Mouse (Mus musculus) lung, embryonic 16.5 days (tissue): ENCODE results near the gene Gm7173. TPM values are rescaled to one million over a fixed set of nuclear protein-coding genes. Genes with fewer than 3 reads are reported as not detected.

Experiments
- ATAC-seq: fragments of 200-750 bp; cut with Nextera tagmentation; 2 replicates; pipeline ENCODE4 v1.8.0; 2017; ENCODE audit warnings: low read depth, mild to moderate bottlenecking, moderate library complexity
- H3K27ac ChIP-seq: fragments of 300-500 bp; sonication (generic); 2 replicates; pipeline ENCODE4 v1.5.1; 2014; ENCODE audit warnings: mild to moderate bottlenecking, control low read depth, low read length
- H3K27me3 ChIP-seq: fragments of 300-500 bp; sonication (generic); 2 replicates; pipeline ENCODE4 v1.6.1; 2014; ENCODE audit warnings: low read depth, low read length, mixed read lengths; ENCODE audit not compliant: control insufficient read depth, insufficient read depth
- H3K36me3 ChIP-seq: fragments of 300-500 bp; sonication (generic); 2 replicates; pipeline ENCODE4 v1.6.1; 2014; ENCODE audit warnings: low read length; ENCODE audit not compliant: control insufficient read depth, insufficient read depth
- H3K4me1 ChIP-seq: fragments of 300-500 bp; sonication (generic); replicated peaks from 2 replicates; pipeline ENCODE4 v1.6.1; 2014; ENCODE audit warnings: low read length, mixed read lengths; ENCODE audit not compliant: control insufficient read depth, insufficient read depth
- H3K4me2 ChIP-seq: fragments of 300-500 bp; sonication (generic); 2 replicates; pipeline ENCODE4 v1.6.1; 2014; ENCODE audit warnings: low read depth, low read length, control low read depth
- H3K4me3 ChIP-seq: fragments of 300-500 bp; sonication (generic); 2 replicates; pipeline ENCODE4 v1.5.1; 2014; ENCODE audit warnings: mild to moderate bottlenecking, low read length, control low read depth
- H3K9ac ChIP-seq: fragments of 300-500 bp; sonication (generic); 2 replicates; pipeline ENCODE4 v1.6.1; 2014; ENCODE audit warnings: low read length, control low read depth
- H3K9me3 ChIP-seq: fragments of 300-500 bp; sonication (generic); 2 replicates; pipeline ENCODE4 v1.6.1; 2016; ENCODE audit warnings: low read length; ENCODE audit not compliant: control insufficient read depth
- WGBS: fragments of 180-500 bp; shearing (Covaris S2); extraction: QIAGEN DNeasy Blood & Tissue Kit; methylation state at CpG from one replicate; pipeline ENCODE4 v1.1.7; 2014; 5-methylcytosine and 5-hydroxymethylcytosine counted together
- polyA plus RNA-seq: library from polyadenylated mRNA; unstranded; fragments of >200 nt; fragmentation: Nextera tagmentation; extraction: Ambion mirVana; gene quantifications from 2 replicates; pipeline ENCODE4 v1.2.1, GENCODE M21; 2015

The Gm7173 gene
- polyA plus RNA-seq = 0.91 and 1.3 TPM in 2 replicates

DNA sequence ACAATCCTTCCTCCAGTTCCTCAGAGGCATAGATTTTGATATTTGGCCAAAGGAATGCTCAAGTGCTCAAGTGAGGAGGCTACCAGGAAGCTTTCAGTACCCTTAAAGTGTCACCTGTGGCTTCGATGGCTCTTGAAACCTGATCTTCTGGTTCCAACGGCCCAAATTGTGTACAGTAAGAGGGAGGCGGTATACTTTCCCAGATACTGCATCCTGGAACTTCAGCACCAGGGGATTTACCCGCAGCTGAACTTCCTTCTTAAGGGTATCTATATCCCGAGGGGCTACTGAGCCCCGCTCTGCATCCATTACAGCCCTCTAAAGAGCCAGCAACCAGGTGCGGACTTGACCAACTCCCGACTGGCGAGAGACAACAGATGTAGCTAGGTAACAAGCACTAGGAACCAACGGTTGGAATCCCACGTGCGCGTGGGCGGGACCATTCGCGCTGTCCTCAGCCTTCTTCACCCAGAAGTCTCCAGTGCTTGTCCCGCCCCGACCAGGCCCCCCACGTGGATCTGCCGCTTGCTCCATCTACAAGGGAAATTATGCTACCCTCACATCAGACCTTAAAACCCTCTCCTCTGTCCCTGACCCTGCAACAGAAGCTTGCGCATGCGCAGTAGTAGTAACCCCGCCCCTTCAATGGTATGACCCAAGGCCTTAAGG is at the start of gene Gm7173:
Gm7173 (minus strand) TSS at position 309 of the 669 bp plus-strand sequence.
- H3K4me1 ChIP-seq = no peaks in the 10 kb centered on the region
- peak; percentile 87 for ATAC-seq
- H3K9me3 ChIP-seq = no peaks in the 10 kb centered on the region
- no peak within 1 kb of the TSS for H3K9ac ChIP-seq
- peak within 1 kb of the TSS; percentile 36; the same call in 1 of the 2 replicates for H3K27ac ChIP-seq
- peak within 1 kb of the TSS; percentile 43 for H3K4me3 ChIP-seq
- 10% methylated on average over 23 of the region's 23 CpGs for WGBS
- no peaks in the 10 kb centered on the region for H3K36me3 ChIP-seq
- H3K27me3 ChIP-seq = no peaks in the 10 kb centered on the region
- H3K4me2 ChIP-seq = peak within 1 kb of the TSS; percentile 52

DNA sequence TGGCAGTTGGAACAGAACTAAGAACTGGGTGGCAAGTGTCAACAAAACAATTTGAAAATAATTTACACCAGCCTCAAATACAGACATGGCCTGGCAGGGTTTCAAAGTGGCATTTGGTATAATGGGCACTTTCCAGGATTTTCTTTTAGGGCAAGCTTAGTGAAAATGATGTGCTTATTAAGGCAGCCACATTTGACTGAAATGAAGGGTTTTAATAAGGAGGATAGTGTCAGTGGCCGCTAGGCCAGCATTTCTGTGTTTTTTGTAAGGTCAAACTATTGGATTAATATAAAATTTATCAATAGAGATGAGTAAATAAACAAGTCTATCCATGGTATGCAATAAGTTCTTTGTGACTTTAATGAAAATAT is 546 bp upstream of the Gm7173 start:
- Histone ChIP-seq H3K27me3 (no peaks in the 10 kb centered on the region), H3K9ac (no peak overlapping the region), H3K36me3 (no peaks in the 10 kb centered on the region), H3K4me3 (peak overlapping the region; percentile 43), H3K4me2 (peak overlapping the region; percentile 52), H3K9me3 (no peaks in the 10 kb centered on the region), H3K4me1 (no peaks in the 10 kb centered on the region), H3K27ac (peak overlapping the region; percentile 36; the same call in 1 of the 2 replicates)
- ATAC-seq = no peak
- WGBS = 41% methylated on average over 1 of the region's 1 CpGs

DNA sequence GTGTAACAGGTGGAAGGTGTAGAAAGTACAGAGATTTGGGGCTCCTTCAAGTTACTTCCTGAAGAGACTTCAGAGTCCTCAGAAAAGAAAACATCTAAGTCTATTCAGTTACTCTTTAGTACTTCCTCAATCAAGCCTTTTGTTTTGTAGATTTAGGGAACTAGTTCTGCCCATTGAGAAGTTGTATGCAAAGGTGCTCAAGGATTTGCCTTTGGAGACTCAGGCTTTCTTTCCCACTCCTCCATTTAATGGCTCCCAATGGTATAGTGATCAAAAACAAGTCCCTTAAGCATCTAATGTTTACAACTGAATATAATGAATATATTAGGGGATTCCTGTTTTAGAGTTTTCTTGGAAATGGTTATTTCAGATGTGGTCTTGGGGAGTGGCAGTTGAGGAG is 200.3 kb downstream of the Gm7173 start:
- Histone ChIP-seq H3K9me3 (no peaks in the 10 kb centered on the region), H3K4me1 (no peaks in the 10 kb centered on the region), H3K4me2 (no peak overlapping the region), H3K36me3 (no peaks in the 10 kb centered on the region), H3K27me3 (no peaks in the 10 kb centered on the region), H3K4me3 (no peak overlapping the region), H3K9ac (no peak overlapping the region), H3K27ac (no peak overlapping the region)
- no peak for ATAC-seq

Other genes starting within 250 kb of the Gm7173 start
- not detected in 2 replicates for gene Mageb16, start 154.2 kb upstream of the Gm7173 start, polyA plus RNA-seq